Mouse (Mus musculus) ovary, adult 18-20 months (tissue): Measurements from ENCODE around the gene Srcin1.

Source experiments
- DNase-seq: peaks from one replicate; pipeline ENCODE4 v3.0.0; 2022; ENCODE audit warnings: low spot score, mixed read lengths

Srcin1 gene

GRCm38 (mm10) chr11:97463991-97464390 is 112.0 kb downstream of the Srcin1 start:
- no peak for DNase-seq

- DNase-seq, result no peak
Measured at GRCm38 (mm10) chr11:97463166-97463565, 112.8 kb downstream of the Srcin1 start.

GRCm38 (mm10) chr11:97462538-97462937 is 113.4 kb downstream of the Srcin1 start:
- DNase-seq, result no peak

- DNase-seq, result no peak
Measured at GRCm38 (mm10) chr11:97461307-97461820, 114.6 kb downstream of the Srcin1 start.
